Mouse (Mus musculus): ENCODE measurements around the gene Pcsk5. TPM values are rescaled to one million over a fixed set of nuclear protein-coding genes. Genes with fewer than 3 reads are reported as not detected.

Gene Pcsk5
- polyA plus RNA-seq, 1 experiment: 6.3 TPM

DNA sequence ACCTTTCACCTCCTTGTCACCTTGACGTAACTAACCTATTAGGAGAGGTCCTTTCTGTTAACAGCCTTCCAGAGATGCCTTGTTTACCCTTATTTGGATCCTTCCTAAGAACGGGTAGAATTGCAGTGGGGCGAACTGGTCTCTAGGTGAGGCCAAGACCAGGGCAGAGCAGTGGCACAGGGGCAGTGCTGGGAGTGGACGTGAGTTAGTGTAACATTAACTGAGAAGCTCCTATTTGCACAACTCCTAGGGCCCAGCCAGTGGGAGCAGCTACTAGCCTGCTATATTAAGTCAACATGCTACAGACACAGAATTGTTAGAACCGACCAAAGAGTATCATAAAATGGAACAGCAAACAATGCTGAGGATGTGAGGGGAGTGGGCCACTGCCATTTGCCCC lies 30.8 kb downstream of the Pcsk5 start:
- DNase-seq (ENCODE audit: low read depth): no peak
- TF ChIP-seq POLR2A (IDR thresholded peaks at IDR 0.05; ENCODE audit: borderline replicate concordance, extremely low read depth, insufficient read depth, insufficient read length, poor library complexity, severe bottlenecking) (no peak), CTCF (IDR thresholded peaks at IDR 0.05; ENCODE audit: borderline replicate concordance, extremely low read depth, insufficient read depth, insufficient read length) (no peak)

DNA sequence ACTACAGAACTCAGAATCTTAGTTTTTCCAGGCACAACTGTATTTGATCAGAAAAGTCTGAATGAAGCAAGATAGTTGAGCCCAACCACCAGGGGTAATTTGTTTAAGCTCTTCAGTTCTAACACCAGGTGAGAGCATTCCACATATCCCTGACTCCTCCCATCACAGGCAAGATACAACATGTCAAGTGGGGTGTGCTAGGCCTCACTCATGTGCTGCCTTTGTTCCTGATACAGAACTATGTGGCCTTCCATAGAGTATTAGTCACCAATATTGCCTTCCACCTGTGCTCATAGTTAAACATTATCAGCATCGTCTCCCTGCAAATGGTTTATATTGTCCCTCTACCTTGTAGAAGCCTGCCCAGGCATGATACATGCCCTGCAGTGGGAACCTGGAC lies 36.6 kb downstream of the Pcsk5 start:
- TF ChIP-seq CTCF (IDR thresholded peaks at IDR 0.05; ENCODE audit: borderline replicate concordance, extremely low read depth, insufficient read depth, insufficient read length) (no peak), POLR2A (IDR thresholded peaks at IDR 0.05; ENCODE audit: borderline replicate concordance, extremely low read depth, insufficient read depth, insufficient read length, poor library complexity, severe bottlenecking) (no peak)

DNA sequence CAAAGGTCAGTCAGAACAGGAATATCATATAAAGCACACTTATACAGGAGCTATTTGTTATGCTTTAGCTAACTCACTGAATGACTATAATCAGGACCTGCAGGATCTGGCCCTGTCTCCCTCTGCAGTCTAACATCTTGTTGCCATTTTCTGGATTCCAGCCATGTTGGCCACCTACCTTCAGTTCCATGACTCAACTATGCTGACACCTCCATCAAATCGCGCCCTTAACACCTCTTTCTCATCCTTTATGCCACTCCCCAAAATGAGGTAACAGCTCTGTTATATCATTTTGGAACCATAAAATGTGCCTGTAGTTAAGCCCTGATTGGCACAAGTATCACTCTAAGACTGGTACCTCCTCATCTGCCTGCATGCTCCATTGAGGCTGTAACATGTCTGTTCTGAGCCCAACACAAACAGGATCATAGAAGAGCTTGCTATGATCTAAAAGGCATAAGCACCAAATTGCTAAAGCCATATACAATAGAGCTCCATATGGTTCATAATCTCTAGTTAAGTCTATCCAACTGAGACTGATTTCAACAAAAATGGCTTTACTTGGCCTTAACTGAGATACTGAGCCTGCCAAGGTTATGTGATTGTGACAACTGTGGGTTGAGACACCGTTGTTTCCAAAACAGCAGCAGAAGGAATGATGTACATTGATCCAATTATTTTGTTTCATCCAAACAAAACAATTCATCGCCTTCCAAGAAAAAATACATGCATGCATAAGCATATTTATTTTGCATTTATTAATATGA lies 37.8 kb downstream of the Pcsk5 start:
- DNase-seq (ENCODE audit: low read depth): peak; percentile 20
- TF ChIP-seq POLR2A (IDR thresholded peaks at IDR 0.05; ENCODE audit: borderline replicate concordance, extremely low read depth, insufficient read depth, insufficient read length, poor library complexity, severe bottlenecking) (no peak), CTCF (IDR thresholded peaks at IDR 0.05; ENCODE audit: borderline replicate concordance, extremely low read depth, insufficient read depth, insufficient read length) (no peak)

More for the DNA sequence above, 36.6 kb downstream of the Pcsk5 start:
- no peak for DNase-seq (ENCODE audit: low read depth)

DNA sequence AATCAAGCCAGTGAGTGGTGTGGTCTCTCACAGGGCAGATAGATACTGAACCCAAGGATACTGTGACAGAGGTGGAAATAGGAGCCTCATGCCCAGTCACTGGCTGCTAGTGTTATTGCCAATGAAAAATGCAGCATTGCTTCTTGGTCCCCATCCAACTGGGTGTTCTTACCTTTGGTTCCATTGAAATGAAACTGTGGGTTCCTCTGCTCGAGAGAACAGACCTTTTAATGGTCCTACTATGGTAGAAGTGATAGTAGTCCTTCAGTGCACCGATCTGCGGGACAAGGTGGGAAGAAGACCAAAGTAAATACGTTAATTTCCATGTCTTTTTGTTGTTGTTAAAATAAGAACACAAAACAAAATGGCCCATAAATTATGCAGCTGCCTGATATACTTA lies 44.0 kb downstream of the Pcsk5 start:
- DNase-seq (ENCODE audit: low read depth): no peak
- TF ChIP-seq POLR2A (IDR thresholded peaks at IDR 0.05; ENCODE audit: borderline replicate concordance, extremely low read depth, insufficient read depth, insufficient read length, poor library complexity, severe bottlenecking) (no peak), CTCF (IDR thresholded peaks at IDR 0.05; ENCODE audit: borderline replicate concordance, extremely low read depth, insufficient read depth, insufficient read length) (no peak)

DNA sequence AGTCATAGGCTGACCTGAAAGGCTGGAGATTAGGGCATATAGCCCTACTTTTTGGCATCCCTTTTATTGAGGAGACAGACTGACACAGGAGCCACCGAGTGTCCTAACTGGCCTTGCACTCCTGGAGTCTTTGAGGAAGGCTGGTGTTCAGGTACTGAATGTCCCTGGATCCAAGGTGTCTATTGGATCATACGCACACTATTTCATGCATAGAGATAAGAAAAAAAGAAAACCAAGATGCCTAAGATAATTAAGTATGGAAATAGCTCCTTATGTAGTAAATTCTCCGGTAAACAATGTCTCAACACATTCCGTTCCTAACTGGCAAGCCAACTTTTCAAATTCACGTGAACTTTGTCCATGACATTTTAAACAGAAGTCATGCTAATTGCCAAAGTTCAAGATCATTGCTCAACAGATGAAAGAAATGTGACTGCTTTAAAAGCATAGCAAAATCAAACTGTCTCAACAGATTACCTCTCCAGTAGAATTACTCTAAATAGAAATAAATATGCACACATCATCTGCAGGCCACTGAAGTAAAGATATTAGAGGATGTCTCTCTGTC lies 45.9 kb downstream of the Pcsk5 start:
- TF ChIP-seq POLR2A (IDR thresholded peaks at IDR 0.05; ENCODE audit: borderline replicate concordance, extremely low read depth, insufficient read depth, insufficient read length, poor library complexity, severe bottlenecking) (no peak), CTCF (IDR thresholded peaks at IDR 0.05; ENCODE audit: borderline replicate concordance, extremely low read depth, insufficient read depth, insufficient read length) (no peak)
- DNase-seq (ENCODE audit: low read depth): no peak

DNA sequence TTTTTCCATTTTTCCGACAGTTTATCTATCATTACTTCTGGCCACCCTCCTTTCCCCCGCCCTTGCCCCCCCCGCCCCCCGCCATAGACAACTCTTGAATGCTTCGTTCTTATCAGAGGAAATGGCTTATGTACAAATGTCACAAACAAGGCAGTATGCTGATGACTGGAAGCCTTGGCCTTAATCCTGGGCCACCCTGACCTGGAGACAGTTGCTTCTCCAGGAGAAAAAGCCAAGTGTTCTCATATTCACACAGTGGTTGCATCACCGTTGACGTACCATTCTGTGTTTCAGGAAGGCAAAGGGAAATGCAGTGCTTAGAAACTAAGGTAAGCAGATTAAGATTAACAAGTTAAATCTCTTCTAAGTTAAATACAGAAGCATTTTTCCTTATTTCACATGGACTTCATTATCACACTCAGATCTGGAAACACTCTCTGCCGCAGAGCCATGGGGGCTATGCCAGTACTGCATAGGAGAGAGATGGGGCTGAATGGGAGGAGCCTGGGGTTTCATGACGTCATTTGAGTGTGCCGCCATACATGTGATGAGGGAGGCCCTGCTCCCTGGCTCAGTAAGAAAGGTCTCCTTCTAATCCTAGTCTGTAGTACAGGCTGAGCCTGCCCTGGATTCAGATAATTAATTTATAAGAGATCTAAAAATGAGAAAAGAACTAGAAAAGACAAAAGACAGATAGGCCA lies 48.7 kb downstream of the Pcsk5 start:
- TF ChIP-seq POLR2A (IDR thresholded peaks at IDR 0.05; ENCODE audit: borderline replicate concordance, extremely low read depth, insufficient read depth, insufficient read length, poor library complexity, severe bottlenecking) (no peak), CTCF (IDR thresholded peaks at IDR 0.05; ENCODE audit: borderline replicate concordance, extremely low read depth, insufficient read depth, insufficient read length) (no peak)
- no peak for DNase-seq (ENCODE audit: low read depth)

DNA sequence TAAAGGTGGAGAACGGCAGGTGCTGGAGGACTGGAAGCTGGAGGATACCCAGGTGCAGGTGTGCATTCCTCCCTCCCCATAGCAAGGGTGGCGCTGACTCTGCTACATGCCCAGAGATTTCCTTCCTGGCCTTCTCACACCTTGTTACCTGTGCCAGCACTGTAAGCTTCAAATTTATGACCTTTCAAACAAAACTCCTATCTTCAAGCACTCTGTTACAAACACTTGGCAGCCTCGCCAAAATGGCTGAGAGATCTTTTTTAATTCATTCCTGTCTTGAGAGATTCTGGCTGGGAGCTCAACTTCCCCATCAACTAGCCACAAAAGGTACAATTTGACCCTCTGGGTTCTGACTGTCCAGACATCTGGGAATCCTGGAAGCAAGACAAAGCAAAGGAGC lies 50.7 kb downstream of the Pcsk5 start:
- TF ChIP-seq POLR2A (IDR thresholded peaks at IDR 0.05; ENCODE audit: borderline replicate concordance, extremely low read depth, insufficient read depth, insufficient read length, poor library complexity, severe bottlenecking) (no peak), CTCF (IDR thresholded peaks at IDR 0.05; ENCODE audit: borderline replicate concordance, extremely low read depth, insufficient read depth, insufficient read length) (no peak)
- no peak for DNase-seq (ENCODE audit: low read depth)

DNA sequence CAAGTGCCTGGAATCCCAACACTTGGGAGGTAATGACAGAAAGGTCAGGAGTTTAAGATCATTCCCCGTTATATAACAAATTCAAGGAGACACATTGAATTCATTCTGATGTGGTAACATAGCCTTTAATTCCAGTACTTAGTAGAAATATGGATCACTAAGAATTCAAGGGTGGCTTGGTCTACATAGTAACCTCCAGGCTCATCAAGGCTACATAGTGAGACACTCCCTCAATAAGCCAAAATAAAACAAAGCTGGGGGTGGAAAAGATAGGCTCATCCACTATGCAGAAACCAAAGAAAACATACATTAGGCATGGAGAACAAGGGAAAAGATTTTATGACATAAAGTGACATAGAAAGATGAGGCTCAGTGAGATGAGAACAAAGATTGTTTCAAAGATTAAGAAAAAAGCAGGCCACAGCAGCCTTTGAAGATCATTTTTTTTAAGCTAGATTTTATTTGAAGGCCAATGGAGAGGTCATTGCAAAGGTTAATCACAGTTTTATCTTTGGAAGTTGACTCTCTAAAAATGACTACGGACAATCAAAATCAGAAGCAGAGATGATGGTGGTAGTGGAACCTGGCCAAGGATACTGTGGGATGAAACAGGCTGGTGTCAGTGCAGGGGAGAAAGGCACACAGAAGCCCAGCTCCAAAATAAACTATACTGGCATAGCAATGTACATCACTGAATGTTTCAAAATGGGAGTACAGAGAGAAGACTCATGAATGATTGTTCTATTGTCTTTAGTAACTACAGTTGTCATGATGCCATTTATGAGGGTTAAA lies 52.8 kb downstream of the Pcsk5 start:
- DNase-seq (ENCODE audit: low read depth): no peak
- TF ChIP-seq CTCF (IDR thresholded peaks at IDR 0.05; ENCODE audit: borderline replicate concordance, extremely low read depth, insufficient read depth, insufficient read length) (no peak), POLR2A (IDR thresholded peaks at IDR 0.05; ENCODE audit: borderline replicate concordance, extremely low read depth, insufficient read depth, insufficient read length, poor library complexity, severe bottlenecking) (no peak)

DNA sequence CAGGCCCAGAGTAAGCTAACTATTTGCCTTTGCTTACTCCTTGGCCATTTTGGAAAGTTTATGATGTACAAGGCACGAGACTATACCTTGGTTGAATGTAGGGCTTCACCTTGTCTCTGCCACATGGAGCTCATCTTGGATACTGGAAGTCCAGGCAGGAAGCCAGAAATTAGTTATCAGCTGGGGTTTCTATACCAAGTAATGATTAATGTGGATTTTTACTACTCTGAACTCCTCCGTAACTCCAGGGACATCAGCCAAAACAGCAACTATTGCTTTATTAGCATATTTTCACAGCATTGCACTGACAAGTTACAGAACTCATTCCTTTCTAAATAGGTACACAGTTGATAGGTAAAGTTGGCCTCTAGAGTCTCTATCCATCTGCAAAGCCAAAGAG lies 54.2 kb downstream of the Pcsk5 start:
- TF ChIP-seq CTCF (IDR thresholded peaks at IDR 0.05; ENCODE audit: borderline replicate concordance, extremely low read depth, insufficient read depth, insufficient read length) (no peak), POLR2A (IDR thresholded peaks at IDR 0.05; ENCODE audit: borderline replicate concordance, extremely low read depth, insufficient read depth, insufficient read length, poor library complexity, severe bottlenecking) (no peak)
- DNase-seq (ENCODE audit: low read depth): no peak

DNA sequence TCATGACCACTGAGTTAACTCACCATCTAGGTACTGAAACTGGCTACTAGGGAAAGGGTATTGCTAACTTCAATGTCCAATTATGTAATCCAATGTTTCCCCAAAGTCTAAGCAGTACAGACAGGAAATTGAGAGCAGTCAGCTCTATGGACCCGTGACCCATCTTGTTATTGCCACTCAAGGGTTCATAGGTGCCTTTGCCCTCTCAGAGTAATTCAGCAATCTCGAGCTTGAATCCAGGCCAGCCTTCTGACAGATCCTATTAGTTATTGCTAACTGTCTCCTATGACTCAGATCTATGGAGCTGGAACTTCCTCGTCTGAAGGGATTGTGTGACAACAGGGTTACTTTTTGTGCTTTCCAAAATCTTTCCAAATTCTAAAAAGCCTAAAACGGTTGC lies 56.1 kb downstream of the Pcsk5 start:
- TF ChIP-seq CTCF (IDR thresholded peaks at IDR 0.05; ENCODE audit: borderline replicate concordance, extremely low read depth, insufficient read depth, insufficient read length) (no peak), POLR2A (IDR thresholded peaks at IDR 0.05; ENCODE audit: borderline replicate concordance, extremely low read depth, insufficient read depth, insufficient read length, poor library complexity, severe bottlenecking) (no peak)
- DNase-seq (ENCODE audit: low read depth): no peak

DNA sequence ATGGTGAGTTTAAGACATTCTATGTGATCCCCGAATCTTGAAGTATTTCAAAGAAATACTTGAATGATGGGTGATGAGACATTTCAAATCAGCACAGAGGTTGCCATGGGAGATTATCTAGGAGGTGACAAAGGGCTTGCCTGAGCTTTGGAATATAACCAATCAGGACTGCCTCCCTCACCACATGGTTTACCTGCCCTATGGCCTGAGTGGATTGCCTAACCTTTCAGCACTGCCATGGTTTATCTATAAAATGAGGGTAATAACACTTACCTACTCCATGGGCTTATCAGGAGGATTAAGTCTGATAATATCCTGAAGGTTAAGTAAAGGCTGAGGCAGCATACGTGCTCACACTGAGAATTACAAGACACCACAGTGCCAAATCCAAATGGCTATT lies 61.5 kb downstream of the Pcsk5 start:
- peak; percentile 5 for DNase-seq (ENCODE audit: low read depth)
- no peak for TF ChIP-seq POLR2A (IDR thresholded peaks at IDR 0.05; ENCODE audit: borderline replicate concordance, extremely low read depth, insufficient read depth, insufficient read length, poor library complexity, severe bottlenecking)
- no peak for TF ChIP-seq CTCF (IDR thresholded peaks at IDR 0.05; ENCODE audit: borderline replicate concordance, extremely low read depth, insufficient read depth, insufficient read length)

All from brain, embryonic 14.5 days (tissue).